Mouse (Mus musculus): ENCODE measurements around the gene Gpr75.

DNA sequence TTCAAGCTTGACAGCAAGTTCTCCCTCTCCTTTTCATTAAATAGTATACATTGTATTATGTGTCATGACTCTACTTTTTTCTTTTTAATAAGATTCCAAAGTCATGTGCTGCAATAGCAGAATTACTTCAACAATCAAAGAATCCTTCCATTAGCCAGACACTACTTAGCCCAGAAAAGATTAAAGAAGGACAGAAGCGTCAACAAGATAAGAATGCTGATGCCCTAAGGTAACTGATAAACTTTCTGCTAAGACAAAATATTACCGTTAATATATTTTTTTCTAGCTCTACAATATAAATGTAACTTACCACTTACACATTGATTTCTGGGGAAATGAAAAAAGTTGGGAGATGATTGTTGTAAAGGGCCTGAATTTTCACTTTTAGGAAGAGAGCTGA, 46.4 kb upstream of the Gpr75 start:
- TF ChIP-seq CTCF (conservative IDR thresholded peaks at IDR 0.05; ENCODE audit: low read length): no peak
- TF ChIP-seq NANOG (IDR thresholded peaks at IDR 0.05; ENCODE audit: borderline replicate concordance, low read length): no peak
